Mouse (Mus musculus) layer of hippocampus, adult 18-20 months (tissue): ENCODE data around the gene Tmem139. TPM values are rescaled to one million over a fixed set of nuclear protein-coding genes. Genes with fewer than 3 reads are reported as not detected.

ENCODE experiments used
- DNase-seq, 2 experiments: peaks; one replicate each; pipeline ENCODE4 v3.0.0; 2022; ENCODE audit warnings: low spot score in 2 of 2
- long read RNA-seq: library from polyadenylated mRNA; stranded (forward); transcript quantifications from one replicate; pipeline ENCODE4 v2.0.0, GENCODE M21; 2021
- total RNA-seq, 2 experiments: library from RNA; stranded (reverse); gene quantifications; 2 replicates each; pipeline ENCODE4 v1.2.3; 2021

Tmem139 gene
- total RNA-seq: not detected
- long read RNA-seq: 0 reads

GRCm38 (mm10) chr6:42261524-42262170 is at the start of gene Tmem139:
Gene Tmem139, plus strand, starts transcription at chr6:42261970.
- DNase-seq: no peak

DNA sequence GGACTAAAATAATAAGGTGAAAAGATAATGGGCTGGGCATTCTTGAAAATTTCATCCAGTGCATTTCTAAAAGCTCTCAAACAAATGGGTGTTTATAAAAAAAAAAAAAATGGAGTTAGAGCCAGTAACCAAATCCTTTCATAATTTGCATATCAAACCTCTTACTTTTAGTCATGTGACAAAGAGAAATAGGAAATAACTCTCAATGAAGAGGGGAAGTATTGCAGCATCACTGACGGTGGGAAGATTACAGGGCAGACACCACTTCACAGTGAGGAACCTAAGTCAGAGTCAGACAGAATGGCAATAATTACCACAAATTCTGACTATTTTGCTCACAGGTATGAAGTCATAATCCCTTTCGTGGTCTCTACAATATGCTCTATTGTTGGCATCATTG is 46.7 kb upstream of the Tmem139 start, which contains the start of gene Tas2r144:
TSS of gene Tas2r144 (plus strand) at position 301 of the 400 bp plus-strand sequence.
- no peak for DNase-seq

DNA sequence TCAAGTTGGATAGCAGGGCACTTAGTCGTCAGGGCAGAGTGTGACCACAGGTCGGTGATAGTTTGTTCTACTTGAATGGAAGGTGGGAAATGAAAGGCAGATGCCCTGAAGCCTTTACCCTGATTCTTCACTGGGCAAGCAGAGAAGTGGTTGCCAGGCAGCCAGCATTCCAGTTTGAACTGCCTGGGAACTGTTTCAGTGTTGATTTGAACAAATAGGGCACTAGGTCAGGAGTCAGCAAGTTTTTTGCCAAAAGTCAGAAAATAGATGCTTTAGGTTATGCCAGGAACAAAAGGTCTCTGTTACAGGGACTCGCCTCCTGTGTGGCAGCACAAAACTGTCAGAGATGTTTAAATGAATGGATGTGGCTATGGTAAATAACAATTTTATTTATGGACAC is 39.5 kb upstream of the Tmem139 start:
- no peak for DNase-seq

DNA sequence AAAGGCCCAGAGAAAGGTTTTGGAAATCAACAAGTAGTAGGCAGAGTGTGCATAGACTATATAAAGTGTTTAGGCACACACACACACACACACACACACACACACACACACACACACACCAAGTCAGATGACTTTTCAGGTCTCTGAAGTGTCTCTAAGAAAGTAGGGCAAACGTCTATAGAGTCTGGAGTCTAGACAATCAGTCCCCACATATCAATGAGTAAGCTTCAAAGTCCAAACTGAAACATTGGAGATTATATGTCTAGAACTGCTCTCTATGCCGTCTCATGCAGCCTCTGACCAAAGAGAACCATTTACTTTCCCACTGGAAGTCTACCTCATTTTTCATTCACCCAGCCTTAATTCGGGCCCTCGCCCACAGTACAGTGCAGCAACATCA is 36.7 kb upstream of the Tmem139 start:
- no peak for DNase-seq

GRCm38 (mm10) chr6:42227240-42228101 is 34.3 kb upstream of the Tmem139 start:
- peak; percentile 19 to 80 for DNase-seq

GRCm38 (mm10) chr6:42229610-42230009 is 32.2 kb upstream of the Tmem139 start:
- DNase-seq: no peak

GRCm38 (mm10) chr6:42231191-42231590 is 30.6 kb upstream of the Tmem139 start:
- peak; percentile 20 to 22 for DNase-seq

GRCm38 (mm10) chr6:42237276-42237805 is 24.4 kb upstream of the Tmem139 start:
- no peak for DNase-seq

DNA sequence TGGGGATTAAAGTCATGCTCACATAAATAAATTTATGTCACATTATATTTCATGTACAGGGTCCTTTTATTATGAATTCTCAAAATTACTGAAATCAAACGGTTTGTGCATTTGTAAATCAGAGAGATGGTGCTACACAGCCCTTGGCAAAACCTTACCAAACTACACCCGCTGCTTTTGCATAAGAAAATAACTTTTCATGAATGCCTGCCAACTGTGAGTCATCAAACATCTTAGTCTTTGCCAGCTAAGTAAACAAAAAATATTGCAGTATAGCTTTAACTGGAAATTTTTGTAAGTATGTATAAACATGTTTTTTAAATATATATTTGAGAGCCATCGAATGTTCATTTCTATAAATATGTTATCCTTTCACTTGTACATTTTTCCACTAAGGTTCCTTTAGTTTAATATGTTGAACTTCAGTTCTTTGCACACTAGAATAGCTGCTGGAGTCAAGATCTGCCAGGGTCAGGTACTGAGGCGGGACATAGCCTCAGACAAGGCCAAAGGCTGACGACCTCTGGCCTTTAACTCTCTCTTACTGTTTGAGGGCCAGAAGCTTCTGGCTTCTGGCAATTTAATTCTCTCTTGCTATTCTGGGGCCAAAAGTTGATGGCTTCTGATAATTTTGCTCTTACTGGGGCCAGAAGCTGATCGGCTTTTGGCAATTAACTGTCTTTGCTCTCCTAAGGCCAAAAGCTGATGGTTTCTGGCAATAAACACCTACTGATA is 20.3 kb upstream of the Tmem139 start:
- DNase-seq: no peak

DNA sequence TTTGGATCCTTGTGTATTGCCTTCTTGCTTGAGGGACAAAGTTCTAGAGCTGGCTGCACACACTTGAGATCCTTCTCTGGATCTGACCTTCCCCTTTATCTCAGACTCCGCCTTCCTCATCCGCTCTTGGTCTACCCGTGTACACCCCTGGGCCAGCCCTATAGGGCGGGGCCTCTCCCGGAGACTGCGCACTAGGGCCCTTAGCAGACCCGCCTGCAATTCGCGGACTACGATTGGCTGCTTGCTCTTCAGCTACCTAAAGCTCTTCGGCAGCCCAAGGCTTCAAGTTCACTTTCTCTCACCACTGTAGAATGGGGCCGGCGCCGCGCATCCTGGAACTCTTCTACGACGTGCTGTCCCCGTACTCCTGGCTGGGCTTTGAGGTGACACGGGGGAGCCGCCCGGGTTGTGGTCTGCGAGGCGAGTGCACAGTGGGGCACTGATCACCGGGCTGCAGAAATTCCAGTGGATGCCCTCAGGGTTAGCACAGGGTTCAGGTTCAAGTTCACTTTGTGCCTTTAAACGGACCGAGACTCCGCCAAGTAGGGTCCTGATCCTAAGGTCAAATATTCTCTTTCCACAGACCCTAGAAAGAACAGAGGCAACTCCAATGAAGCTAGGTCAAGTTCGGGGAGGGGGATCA is 15.9 kb upstream of the Tmem139 start, which contains the start of gene Gstk1:
TSS of gene Gstk1 (plus strand) at position 225 of the 643 bp plus-strand sequence.
- peak; percentile 44 to 70 for DNase-seq

- DNase-seq: no peak
These were observed 14.6 kb upstream of the Tmem139 start for GRCm38 (mm10) chr6:42247173-42247572.

DNA sequence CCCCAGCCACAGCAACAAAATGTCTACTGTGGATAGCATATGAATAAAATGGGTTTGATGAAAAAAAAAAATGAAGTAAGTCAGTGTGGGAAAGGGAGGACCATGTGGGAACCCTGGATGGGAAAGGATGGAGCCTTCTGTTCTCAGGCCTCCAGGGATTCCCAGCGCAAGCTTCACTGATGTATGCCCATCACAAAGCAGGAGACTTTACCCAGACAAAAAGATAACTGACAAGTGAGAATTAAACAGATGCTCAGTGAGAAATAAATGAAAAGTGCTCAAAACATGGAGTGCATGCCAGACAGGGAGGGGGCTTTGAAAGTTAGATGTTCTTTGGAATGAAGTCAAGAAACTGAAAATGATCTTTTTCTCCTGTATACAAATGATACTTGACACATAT is 13.8 kb upstream of the Tmem139 start:
- no peak for DNase-seq

DNA sequence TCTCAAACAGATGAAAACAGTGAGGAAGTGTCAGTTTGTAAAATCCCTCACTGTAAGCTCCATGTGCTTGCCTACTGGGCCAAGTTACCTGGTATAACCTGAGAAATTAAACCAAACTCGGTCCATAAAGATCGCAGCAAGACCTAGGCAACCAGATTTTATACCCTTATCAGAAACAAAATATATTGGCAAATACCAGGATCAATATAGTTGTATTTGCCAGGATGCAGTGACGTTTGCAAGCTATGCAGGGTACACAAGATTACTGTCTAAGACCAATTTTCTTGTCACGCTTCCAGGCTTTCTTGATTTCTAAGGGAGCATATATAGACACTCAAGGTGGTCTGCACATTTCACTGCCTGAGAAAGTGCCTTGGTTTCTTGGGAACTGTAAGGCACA is 10.0 kb upstream of the Tmem139 start:
- DNase-seq: no peak

DNA sequence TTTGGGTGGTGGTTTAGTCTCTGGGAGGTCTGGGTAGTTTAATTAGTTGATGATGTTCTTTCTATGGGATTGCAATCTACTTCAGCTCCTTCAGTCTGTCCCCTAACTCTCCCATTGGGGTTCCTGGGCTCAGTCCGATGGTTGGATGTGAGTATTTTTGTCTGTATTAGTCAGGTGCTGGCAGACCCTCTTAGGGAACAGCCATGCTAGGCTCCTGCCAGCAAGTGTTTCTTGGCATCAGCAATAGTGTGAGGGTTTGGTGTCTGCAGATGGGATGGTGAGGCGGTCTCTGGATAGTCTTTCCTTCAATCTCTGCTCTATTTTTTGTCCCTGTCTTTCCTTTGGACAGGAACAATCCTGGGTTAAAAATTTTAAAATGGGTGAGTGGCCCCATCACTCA is 8.7 kb upstream of the Tmem139 start:
- DNase-seq: no peak

DNA sequence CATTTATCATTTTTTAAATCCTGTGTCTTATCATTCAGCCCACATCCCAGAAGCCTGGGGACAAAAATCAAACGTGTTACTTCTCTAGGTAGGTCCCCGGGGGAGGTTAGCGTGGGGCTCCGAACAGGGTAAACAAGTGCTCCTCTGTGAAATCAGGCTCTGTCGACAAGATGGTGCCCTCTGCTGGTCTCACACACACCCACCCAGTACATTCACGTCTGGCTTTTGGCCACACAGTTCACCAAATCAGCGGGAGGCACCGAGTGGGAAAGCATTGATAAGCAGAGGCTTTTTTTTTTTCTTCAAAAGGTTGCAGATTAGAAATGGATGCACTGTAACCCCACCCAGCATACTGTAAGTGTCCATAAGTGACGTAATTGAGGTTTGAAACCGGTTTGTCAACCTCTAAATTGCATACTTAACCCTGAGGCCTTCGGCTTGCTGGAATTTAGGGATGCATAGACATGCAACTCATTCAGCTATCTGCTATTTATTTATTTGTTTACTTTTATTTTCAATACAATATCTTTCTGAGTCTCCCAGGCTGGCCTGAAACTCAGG is 4.4 kb upstream of the Tmem139 start:
- DNase-seq: peak; percentile 15 to 71

DNA sequence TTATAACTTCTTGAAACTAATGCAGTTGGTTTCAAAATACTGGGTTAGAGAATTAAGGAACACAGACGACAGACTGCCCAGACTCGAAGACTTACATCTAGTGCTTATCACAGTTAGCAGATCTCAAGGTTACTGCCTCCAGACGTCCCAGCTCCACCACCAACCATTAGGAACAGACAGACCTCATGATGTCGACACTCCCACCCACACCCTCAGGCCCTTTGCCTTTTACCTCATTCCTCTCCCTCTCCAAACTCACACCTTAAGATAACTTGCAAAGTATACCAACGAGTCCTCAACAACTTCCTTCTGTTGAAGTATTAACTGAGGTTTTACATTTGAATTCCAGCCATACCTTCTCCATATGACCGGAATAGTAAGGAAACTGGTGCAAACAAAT is 1.3 kb upstream of the Tmem139 start:
- DNase-seq: no peak

GRCm38 (mm10) chr6:42264626-42265312 is 3.0 kb downstream of the Tmem139 start, which contains the start of gene Casp2:
Gene Casp2, plus strand, starts transcription at chr6:42264985.
- DNase-seq: peak; percentile 98 to 99

- DNase-seq: peak in 1 of 2 experiments; percentile 11
These were observed 3.9 kb downstream of the Tmem139 start for GRCm38 (mm10) chr6:42265391-42266330.

- no peak for DNase-seq
These were observed 9.0 kb downstream of the Tmem139 start for GRCm38 (mm10) chr6:42270817-42271216.
